Mouse (Mus musculus): ENCODE measurements at regions not wholly inside any gene's neighbourhood (a gene's known extent, or its start where the extent isn't known, plus 50 kb on each side); places are given as distances from the start of the nearest gene placed in this dataset.
A peak's percentile ranks its signal among the peaks of the same experiment; 100 is the strongest.

DNA sequence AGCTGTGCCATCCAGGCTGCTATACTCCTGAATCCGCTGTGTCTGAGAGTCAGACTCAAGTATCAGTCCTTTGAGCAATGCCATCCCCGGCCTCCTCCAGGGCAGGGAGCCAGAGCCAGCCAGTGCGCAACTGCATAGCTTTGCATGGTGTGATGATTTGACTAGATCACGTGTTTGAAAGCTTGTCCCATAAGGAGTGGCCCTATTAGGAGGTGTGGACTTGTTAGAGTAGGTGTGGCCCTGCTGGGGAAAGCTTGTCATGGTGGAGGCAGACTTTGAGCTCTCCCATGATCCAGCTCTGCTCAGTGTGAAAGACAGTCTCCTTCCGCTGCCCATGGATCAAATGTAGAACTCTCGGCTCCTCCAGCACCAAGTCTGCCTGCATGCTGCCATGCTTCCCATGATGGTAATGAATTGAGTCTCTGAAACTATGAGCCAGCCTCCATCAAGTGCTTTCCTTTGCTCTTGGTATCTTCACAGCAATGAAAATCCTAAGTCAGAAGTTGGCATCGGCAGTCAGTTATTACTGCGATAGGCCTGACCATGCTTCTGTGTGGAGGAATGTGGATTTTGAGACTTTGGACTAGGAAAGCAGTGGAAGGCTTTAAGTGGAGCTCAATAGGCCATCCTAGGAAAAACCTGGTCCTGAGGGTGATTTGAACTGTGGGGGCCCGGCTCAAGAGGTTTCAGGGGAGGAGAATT lies 87.2 kb upstream of the Slc22a12 start:
- 52% methylated on average over 9 of the region's 9 CpGs for WGBS
- peak overlapping the region; percentile 53 for H3K27ac ChIP-seq (ENCODE audit: insufficient read depth, low read depth, low read length)
- no peak overlapping the region for H3K4me3 ChIP-seq (ENCODE audit: insufficient read depth, low read depth, low read length)

DNA sequence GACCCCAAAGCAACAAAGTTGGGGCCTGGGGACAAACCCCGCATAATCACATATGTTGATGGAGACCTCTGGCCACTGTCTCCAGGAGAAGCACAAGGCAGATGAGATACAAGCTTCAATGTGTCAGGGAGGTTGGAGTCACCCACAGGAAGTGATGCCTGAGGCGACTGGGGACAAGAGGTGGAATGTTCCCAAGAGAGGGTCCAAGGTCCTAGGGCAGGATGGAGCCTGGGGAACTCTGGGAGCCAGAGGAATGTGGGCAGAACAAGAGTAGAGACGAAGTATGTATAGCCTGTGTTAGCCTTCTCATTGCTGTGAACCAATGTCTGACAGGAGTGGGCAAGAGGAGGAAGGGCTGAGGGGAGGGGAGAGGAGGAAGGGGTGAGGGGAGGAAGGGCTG lies 82.7 kb upstream of the Slc22a12 start:
- no peaks in the 10 kb centered on the region for H3K36me3 ChIP-seq (ENCODE audit: control insufficient read depth, insufficient read depth, low read length)
- H3K4me3 ChIP-seq (ENCODE audit: insufficient read depth, low read depth, low read length): no peak overlapping the region

More for the DNA sequence above, 87.2 kb upstream of the Slc22a12 start:
- no peaks in the 10 kb centered on the region for H3K27me3 ChIP-seq (replicated peaks; ENCODE audit: control insufficient read depth, insufficient read depth, low read length)
- H3K36me3 ChIP-seq (ENCODE audit: control insufficient read depth, insufficient read depth, low read length): no peaks in the 10 kb centered on the region
- DNase-seq: peak; percentile 91
- TF ChIP-seq CTCF (conservative IDR thresholded peaks at IDR 0.05; ENCODE audit: insufficient read depth, insufficient read length, low read depth, low read length): no peak
- no peak for TF ChIP-seq POLR2A (IDR thresholded peaks at IDR 0.05; ENCODE audit: low read depth, low read length)
- peaks cover 8% of the 10 kb centered on the region; the same call in 1 of the 2 replicates for H3K4me1 ChIP-seq (ENCODE audit: control insufficient read depth, insufficient read depth, low read length)

DNA sequence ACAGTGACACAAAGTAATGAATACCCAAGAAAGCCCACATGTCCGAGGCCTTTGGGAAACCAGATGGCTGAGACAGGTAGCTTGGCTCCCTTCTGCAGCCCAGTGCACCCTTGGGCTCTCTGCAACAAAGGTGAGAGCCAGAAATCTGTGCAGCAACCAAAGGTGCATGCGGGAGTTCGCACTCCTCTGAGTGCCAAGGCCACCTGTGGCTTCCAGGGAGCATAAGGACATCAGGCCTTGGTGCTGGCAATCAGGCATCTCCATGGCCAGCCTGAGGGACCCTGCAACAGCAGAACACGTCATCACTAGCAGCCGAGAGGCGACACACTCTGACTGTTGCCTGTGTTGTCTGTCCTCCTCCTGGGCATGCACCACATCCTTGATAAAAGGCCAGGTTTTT lies 78.2 kb upstream of the Slc22a12 start:
- no peak for DNase-seq
- no peak for TF ChIP-seq CTCF (conservative IDR thresholded peaks at IDR 0.05; ENCODE audit: insufficient read depth, insufficient read length, low read depth, low read length)
- no peak for TF ChIP-seq POLR2A (IDR thresholded peaks at IDR 0.05; ENCODE audit: low read depth, low read length)
- no peaks in the 10 kb centered on the region for H3K4me1 ChIP-seq (ENCODE audit: control insufficient read depth, insufficient read depth, low read length)
- no peak overlapping the region for H3K4me3 ChIP-seq (ENCODE audit: insufficient read depth, low read depth, low read length)
- H3K36me3 ChIP-seq (ENCODE audit: control insufficient read depth, insufficient read depth, low read length): no peaks in the 10 kb centered on the region
- 90% methylated on average over 6 of the region's 6 CpGs for WGBS
- no peaks in the 10 kb centered on the region for H3K27me3 ChIP-seq (replicated peaks; ENCODE audit: control insufficient read depth, insufficient read depth, low read length)
- H3K27ac ChIP-seq (ENCODE audit: insufficient read depth, low read depth, low read length): no peak overlapping the region

More for the DNA sequence above, 82.7 kb upstream of the Slc22a12 start:
- Histone ChIP-seq H3K27ac (ENCODE audit: insufficient read depth, low read depth, low read length) (no peak overlapping the region), H3K4me1 (ENCODE audit: control insufficient read depth, insufficient read depth, low read length) (peaks cover 3% of the 10 kb centered on the region; the same call in 1 of the 2 replicates), H3K27me3 (replicated peaks; ENCODE audit: control insufficient read depth, insufficient read depth, low read length) (no peaks in the 10 kb centered on the region)
- TF ChIP-seq POLR2A (IDR thresholded peaks at IDR 0.05; ENCODE audit: low read depth, low read length) (no peak), CTCF (conservative IDR thresholded peaks at IDR 0.05; ENCODE audit: insufficient read depth, insufficient read length, low read depth, low read length) (no peak)
- 52% methylated on average over 3 of the region's 3 CpGs for WGBS
- DNase-seq: no peak

DNA sequence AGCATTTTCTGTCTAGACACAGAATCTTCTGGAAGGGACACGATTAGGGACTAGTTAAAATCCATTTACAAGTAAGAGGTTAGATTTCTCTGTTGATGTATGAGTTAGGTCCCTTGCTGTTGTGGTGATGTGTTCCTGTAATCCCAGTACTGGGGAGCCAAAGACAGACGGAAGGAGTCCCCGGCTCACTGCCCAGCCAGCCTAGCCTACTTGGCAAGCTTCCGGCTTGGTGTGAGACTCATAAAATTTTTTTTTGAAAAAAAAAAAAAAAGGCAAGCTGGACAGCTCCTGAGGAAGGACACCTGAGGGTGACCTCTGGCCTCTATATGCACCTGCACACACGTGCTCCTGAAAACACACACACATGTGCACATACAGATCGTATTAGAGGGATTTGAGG lies 76.7 kb upstream of the Slc22a12 start:
- DNase-seq: no peak
- 56% methylated on average over 6 of the region's 6 CpGs for WGBS
- Histone ChIP-seq H3K27ac (ENCODE audit: insufficient read depth, low read depth, low read length) (no peak overlapping the region), H3K36me3 (ENCODE audit: control insufficient read depth, insufficient read depth, low read length) (no peaks in the 10 kb centered on the region), H3K4me3 (ENCODE audit: insufficient read depth, low read depth, low read length) (no peak overlapping the region), H3K27me3 (replicated peaks; ENCODE audit: control insufficient read depth, insufficient read depth, low read length) (no peaks in the 10 kb centered on the region), H3K4me1 (ENCODE audit: control insufficient read depth, insufficient read depth, low read length) (no peaks in the 10 kb centered on the region)
- TF ChIP-seq POLR2A (IDR thresholded peaks at IDR 0.05; ENCODE audit: low read depth, low read length): no peak
- TF ChIP-seq CTCF (conservative IDR thresholded peaks at IDR 0.05; ENCODE audit: insufficient read depth, insufficient read length, low read depth, low read length): no peak

DNA sequence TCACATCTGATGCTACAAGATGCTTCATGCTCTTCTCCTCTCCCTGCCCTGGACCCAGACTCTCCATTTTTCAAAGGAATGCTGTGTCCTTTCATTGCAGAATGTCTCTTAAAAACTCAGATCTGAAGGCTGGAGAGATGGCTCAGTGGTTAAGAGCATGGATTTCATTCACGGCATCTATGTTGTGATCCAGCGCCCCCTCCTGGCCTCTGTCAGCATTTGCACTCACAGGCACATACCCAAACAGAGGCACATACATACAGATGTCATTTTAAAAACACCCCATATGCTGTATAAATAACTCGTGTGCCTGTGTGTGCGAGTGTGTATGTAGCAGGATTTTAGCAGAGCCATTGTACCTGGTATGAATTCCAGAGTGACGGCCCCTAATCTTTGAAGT lies 73.8 kb upstream of the Slc22a12 start:
- no peaks in the 10 kb centered on the region for H3K36me3 ChIP-seq (ENCODE audit: control insufficient read depth, insufficient read depth, low read length)
- DNase-seq: no peak
- no peak overlapping the region for H3K27ac ChIP-seq (ENCODE audit: insufficient read depth, low read depth, low read length)
- WGBS: 88% methylated on average over 5 of the region's 5 CpGs
- H3K4me3 ChIP-seq (ENCODE audit: insufficient read depth, low read depth, low read length): no peak overlapping the region
- no peaks in the 10 kb centered on the region for H3K4me1 ChIP-seq (ENCODE audit: control insufficient read depth, insufficient read depth, low read length)
- H3K27me3 ChIP-seq (replicated peaks; ENCODE audit: control insufficient read depth, insufficient read depth, low read length): no peaks in the 10 kb centered on the region
- TF ChIP-seq POLR2A (IDR thresholded peaks at IDR 0.05; ENCODE audit: low read depth, low read length) (no peak), CTCF (conservative IDR thresholded peaks at IDR 0.05; ENCODE audit: insufficient read depth, insufficient read length, low read depth, low read length) (0 out of 2 replicates have a peak, but pooled peaks have one; percentile 24)

DNA sequence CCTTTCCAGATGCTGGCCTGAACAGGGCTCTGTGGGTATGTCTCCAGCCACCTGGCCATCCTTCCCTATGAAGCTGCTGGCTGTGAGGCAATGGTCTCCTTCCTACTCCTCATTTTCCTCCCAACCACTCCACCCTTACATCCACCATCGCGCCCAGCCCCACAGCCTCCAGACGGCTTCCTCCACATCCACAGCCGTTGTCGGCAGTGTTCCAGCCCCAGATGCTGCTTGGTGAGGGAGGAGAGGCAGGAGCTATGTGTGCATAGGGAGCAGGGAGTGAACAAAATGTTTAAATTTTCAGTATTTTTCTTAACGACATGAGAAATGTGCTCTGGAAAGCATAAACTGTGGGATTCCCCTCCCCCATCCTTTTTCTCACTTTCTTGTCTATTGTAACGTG lies 69.6 kb upstream of the Slc22a12 start:
- 74% methylated on average over 7 of the region's 7 CpGs for WGBS

DNA sequence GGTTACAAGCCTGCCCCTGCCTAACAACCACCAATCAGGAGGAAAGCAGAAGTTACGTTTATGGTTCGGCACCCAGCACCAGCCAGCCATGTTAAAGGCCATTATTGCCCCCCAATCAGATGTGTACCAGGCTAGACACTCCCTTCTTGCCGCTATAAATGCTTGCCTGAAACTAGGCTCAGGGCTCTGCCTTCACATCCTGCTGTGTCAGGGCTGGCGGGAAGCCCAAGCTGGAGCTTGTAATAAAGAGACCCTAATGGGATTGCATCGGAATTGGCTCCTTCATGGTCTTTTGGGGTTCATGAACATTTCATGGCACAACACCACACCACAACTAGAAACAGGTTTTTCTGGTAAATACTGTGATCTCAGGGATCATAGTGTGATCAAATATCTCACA lies 69.1 kb upstream of the Slc22a12 start:
- no peak for DNase-seq

More for the DNA sequence above, 69.6 kb upstream of the Slc22a12 start:
- TF ChIP-seq POLR2A (IDR thresholded peaks at IDR 0.05; ENCODE audit: low read depth, low read length) (no peak), CTCF (conservative IDR thresholded peaks at IDR 0.05; ENCODE audit: insufficient read depth, insufficient read length, low read depth, low read length) (no peak)
- DNase-seq: no peak
- Histone ChIP-seq H3K36me3 (ENCODE audit: control insufficient read depth, insufficient read depth, low read length) (no peaks in the 10 kb centered on the region), H3K4me1 (ENCODE audit: control insufficient read depth, insufficient read depth, low read length) (peaks cover 13% of the 10 kb centered on the region; the same call in 1 of the 2 replicates), H3K4me3 (ENCODE audit: insufficient read depth, low read depth, low read length) (no peak overlapping the region), H3K27ac (ENCODE audit: insufficient read depth, low read depth, low read length) (no peak overlapping the region), H3K27me3 (replicated peaks; ENCODE audit: control insufficient read depth, insufficient read depth, low read length) (no peaks in the 10 kb centered on the region)

More for the DNA sequence above, 69.1 kb upstream of the Slc22a12 start:
- WGBS: 65% methylated on average over 5 of the region's 5 CpGs
- Histone ChIP-seq H3K4me1 (ENCODE audit: control insufficient read depth, insufficient read depth, low read length) (peaks cover 13% of the 10 kb centered on the region; the same call in 1 of the 2 replicates), H3K27ac (ENCODE audit: insufficient read depth, low read depth, low read length) (no peak overlapping the region), H3K4me3 (ENCODE audit: insufficient read depth, low read depth, low read length) (no peak overlapping the region), H3K27me3 (replicated peaks; ENCODE audit: control insufficient read depth, insufficient read depth, low read length) (no peaks in the 10 kb centered on the region), H3K36me3 (ENCODE audit: control insufficient read depth, insufficient read depth, low read length) (no peaks in the 10 kb centered on the region)
- no peak for TF ChIP-seq CTCF (conservative IDR thresholded peaks at IDR 0.05; ENCODE audit: insufficient read depth, insufficient read length, low read depth, low read length)
- no peak for TF ChIP-seq POLR2A (IDR thresholded peaks at IDR 0.05; ENCODE audit: low read depth, low read length)

Measured in kidney, adult 2 months (tissue).